Mouse (Mus musculus) testis, postnatal 14 days (tissue): ENCODE data around the gene Ephb6.
A peak's percentile ranks its signal among the peaks of the same experiment; 100 is the strongest.

Source experiments
- DNase-seq: peaks from one replicate; pipeline ENCODE4 v3.0.0; 2021; ENCODE audit warnings: low spot score

Ephb6 gene

GRCm38 (mm10) chr6:41628180-41628579, 22.9 kb downstream of the Ephb6 start:
- no peak for DNase-seq

- DNase-seq, result no peak
Observed at GRCm38 (mm10) chr6:41630791-41631190, 25.5 kb downstream of the Ephb6 start.

GRCm38 (mm10) chr6:41631549-41631948, 26.3 kb downstream of the Ephb6 start:
- no peak for DNase-seq

- DNase-seq, result no peak
Observed at GRCm38 (mm10) chr6:41635211-41635610, 29.9 kb downstream of the Ephb6 start.

- DNase-seq, result no peak
Observed at GRCm38 (mm10) chr6:41636178-41636577, 30.9 kb downstream of the Ephb6 start, which contains the start of gene Trpv6. Gene Trpv6, minus strand, starts transcription at chr6:41636405.

GRCm38 (mm10) chr6:41637393-41637792, 32.1 kb downstream of the Ephb6 start:
- no peak for DNase-seq

- DNase-seq, result no peak
Observed at GRCm38 (mm10) chr6:41637927-41638506, 32.7 kb downstream of the Ephb6 start.

GRCm38 (mm10) chr6:41640449-41640848, 35.2 kb downstream of the Ephb6 start:
- DNase-seq, result no peak

GRCm38 (mm10) chr6:41641173-41641866, 36.0 kb downstream of the Ephb6 start:
- DNase-seq, result no peak

GRCm38 (mm10) chr6:41642765-41643164, 37.5 kb downstream of the Ephb6 start:
- no peak for DNase-seq

- no peak for DNase-seq
Observed at GRCm38 (mm10) chr6:41643227-41643626, 37.9 kb downstream of the Ephb6 start.

- no peak for DNase-seq
Observed at GRCm38 (mm10) chr6:41646220-41646619, 40.9 kb downstream of the Ephb6 start.

GRCm38 (mm10) chr6:41646672-41647071, 41.4 kb downstream of the Ephb6 start:
- DNase-seq, result no peak

GRCm38 (mm10) chr6:41653173-41653572, 47.9 kb downstream of the Ephb6 start:
- no peak for DNase-seq

GRCm38 (mm10) chr6:41654648-41655047, 49.4 kb downstream of the Ephb6 start:
- no peak for DNase-seq

- DNase-seq, result no peak
Observed at GRCm38 (mm10) chr6:41658487-41658886, 53.2 kb downstream of the Ephb6 start.

- peak; percentile 31 for DNase-seq
Observed at GRCm38 (mm10) chr6:41662320-41662719, 57.0 kb downstream of the Ephb6 start.
